Mouse (Mus musculus) myocyte (in vitro differentiated cells): ENCODE data around the gene Bdp1. TPM values are rescaled to one million over a fixed set of nuclear protein-coding genes. Genes with fewer than 3 reads are reported as not detected.

Experiments used
- H3K27me3 ChIP-seq: one replicate; pipeline ENCODE4 v1.6.1; 2011; ENCODE audit not compliant: control insufficient read depth, insufficient read depth, insufficient read length
- H3K36me3 ChIP-seq: one replicate; pipeline ENCODE4 v1.6.1; 2011; ENCODE audit not compliant: control insufficient read depth, insufficient read depth
- H3K4me2 ChIP-seq: one replicate; pipeline ENCODE4 v1.6.1; 2011; ENCODE audit warnings: low read depth, control low read depth
- H3K4me3 ChIP-seq: one replicate; pipeline ENCODE4 v1.5.1; 2011; ENCODE audit warnings: mild to moderate bottlenecking, control low read depth, moderate library complexity
- H3K79me2 ChIP-seq: one replicate; pipeline ENCODE4 v1.6.1; 2011; ENCODE audit not compliant: control insufficient read depth, insufficient read depth
- H3ac ChIP-seq: one replicate; pipeline ENCODE4 v1.6.1; 2011; ENCODE audit not compliant: control insufficient read depth, insufficient read length
- CEBPB ChIP-seq: IDR thresholded peaks from 2 replicates; pipeline ENCODE4 v1.6.1; 2011; ENCODE audit warnings: mild to moderate bottlenecking, moderate library complexity; ENCODE audit not compliant: poor library complexity, insufficient read depth, severe bottlenecking
- E2F4 ChIP-seq: IDR thresholded peaks from one replicate; pipeline ENCODE4 v1.6.1; 2011; ENCODE audit warnings: mild to moderate bottlenecking, control low read depth, moderate library complexity; ENCODE audit not compliant: insufficient read depth
- MAX ChIP-seq: IDR thresholded peaks from one replicate; pipeline ENCODE4 v1.6.1; 2011; ENCODE audit warnings: low read depth, mild to moderate bottlenecking, control low read depth
- MYOD1 ChIP-seq, 3 experiments: IDR thresholded peaks; one replicate each; pipeline ENCODE4 v1.6.1; 2011; ENCODE audit warnings: control low read depth in 2 of 3, low read depth in 2 of 3, mild to moderate bottlenecking in 2 of 3, moderate library complexity in 1 of 3; ENCODE audit not compliant: insufficient read length in 2 of 3, control insufficient read depth in 1 of 3
- MYOG ChIP-seq, 3 experiments: IDR thresholded peaks; one replicate each; pipeline ENCODE4 v1.6.1; 2011; ENCODE audit warnings: control low read depth in 2 of 3, low read depth in 2 of 3, mild to moderate bottlenecking in 2 of 3; ENCODE audit not compliant: insufficient read length in 2 of 3, control insufficient read depth in 1 of 3, insufficient read depth in 1 of 3
- POLR2A ChIP-seq: IDR thresholded peaks from one replicate; pipeline ENCODE4 v1.6.1; 2011; ENCODE audit warnings: low read depth, mild to moderate bottlenecking, control low read depth, moderate library complexity; ENCODE audit not compliant: insufficient read length
- POLR2AphosphoS2 ChIP-seq: IDR thresholded peaks from one replicate; pipeline ENCODE4 v1.6.1; 2011; ENCODE audit warnings: low read depth, control low read depth; ENCODE audit not compliant: insufficient read length
- REST ChIP-seq: IDR thresholded peaks from one replicate; pipeline ENCODE4 v1.6.1; 2011; ENCODE audit warnings: mild to moderate bottlenecking, control low read depth, moderate library complexity; ENCODE audit not compliant: insufficient read depth, insufficient read length
- SRF ChIP-seq: IDR thresholded peaks from one replicate; pipeline ENCODE4 v1.6.1; 2011; ENCODE audit warnings: low read depth; ENCODE audit not compliant: control insufficient read depth, insufficient read length
- TCF12 ChIP-seq: IDR thresholded peaks from one replicate; pipeline ENCODE4 v1.6.1; 2011; ENCODE audit warnings: mild to moderate bottlenecking, control low read depth; ENCODE audit not compliant: poor library complexity, insufficient read depth, severe bottlenecking
- TCF3 ChIP-seq: IDR thresholded peaks from one replicate; pipeline ENCODE4 v1.6.1; 2011; ENCODE audit warnings: low read depth, control low read depth; ENCODE audit not compliant: insufficient read length
- USF1 ChIP-seq: IDR thresholded peaks from one replicate; pipeline ENCODE4 v1.6.1; 2011; ENCODE audit warnings: low read depth, mild to moderate bottlenecking, control low read depth, moderate library complexity
- polyA plus RNA-seq: library from polyadenylated mRNA; unstranded; fragments of >200 nt; fragmentation: generic; extraction: Trizol; gene quantifications from one replicate; pipeline ENCODE4 v1.2.1, GENCODE M21; 2012; ENCODE audit warnings: missing spikeins

Bdp1 gene
- polyA plus RNA-seq, 1 experiment: 2.4 TPM

- TF ChIP-seq CEBPB (no peak), REST (no peak), TCF12 (no peak), MYOD1 (IDR thresholded peaks at IDR 0.05; ENCODE audit: control insufficient read depth in 1 of 3, insufficient read length in 2 of 3, low read depth in 2 of 3) (no peak), USF1 (no peak), TCF3 (no peak), POLR2AphosphoS2 (no peak), SRF (no peak), E2F4 (no peak), POLR2A (no peak), MYOG (IDR thresholded peaks at IDR 0.05; ENCODE audit: control insufficient read depth in 1 of 3, insufficient read depth in 1 of 3, insufficient read length in 2 of 3, low read depth in 2 of 3) (no peak), MAX (no peak)
- peaks cover 15% of the 10 kb centered on the region for H3K36me3 ChIP-seq
- peaks cover 19% of the 10 kb centered on the region for H3K79me2 ChIP-seq
- peak overlapping the region; percentile 99 for H3K4me2 ChIP-seq
- no peaks in the 10 kb centered on the region for H3K27me3 ChIP-seq
- no peak overlapping the region for H3ac ChIP-seq
- peak overlapping the region; percentile 86 for H3K4me3 ChIP-seq
These were observed 20.1 kb upstream of the Bdp1 start for GRCm38 (mm10) chr13:100123970-100124369.

- Histone ChIP-seq H3ac (no peak overlapping the region), H3K36me3 (no peaks in the 10 kb centered on the region), H3K27me3 (no peaks in the 10 kb centered on the region), H3K4me2 (no peak overlapping the region), H3K79me2 (no peaks in the 10 kb centered on the region), H3K4me3 (no peak overlapping the region)
- TF ChIP-seq MYOD1 (IDR thresholded peaks at IDR 0.05; ENCODE audit: control insufficient read depth in 1 of 3, insufficient read length in 2 of 3, low read depth in 2 of 3): no peak
These were observed 8.5 kb upstream of the Bdp1 start for GRCm38 (mm10) chr13:100112218-100112972.

GRCm38 (mm10) chr13:100107652-100108472 is 4.0 kb upstream of the Bdp1 start, which contains the start of gene Serf1:
Gene Serf1 (plus strand): TSS chr13:100108012.
- H3ac ChIP-seq: peak within 1 kb of the TSS; percentile 25
- no peaks in the 10 kb centered on the region for H3K27me3 ChIP-seq
- no peaks in the 10 kb centered on the region for H3K36me3 ChIP-seq
- peak within 1 kb of the TSS; percentile 42 for H3K4me3 ChIP-seq
- H3K79me2 ChIP-seq: peaks cover 8% of the 10 kb centered on the region
- H3K4me2 ChIP-seq: peak within 1 kb of the TSS; percentile 85
- peak; percentile 85 for TF ChIP-seq POLR2A
- peak in 1 of 3 experiments; percentile 69 for TF ChIP-seq MYOD1 (IDR thresholded peaks at IDR 0.05; ENCODE audit: control insufficient read depth in 1 of 3, insufficient read length in 2 of 3, low read depth in 2 of 3)
- no peak for TF ChIP-seq REST
- peak; percentile 84 for TF ChIP-seq POLR2AphosphoS2
- TF ChIP-seq MYOG (IDR thresholded peaks at IDR 0.05; ENCODE audit: control insufficient read depth in 1 of 3, insufficient read depth in 1 of 3, insufficient read length in 2 of 3, low read depth in 2 of 3): peak in 2 of 3 experiments; percentile 36 to 52
- TF ChIP-seq TCF3: no peak

- Histone ChIP-seq H3K79me2 (peaks cover 54% of the 10 kb centered on the region), H3K4me2 (peak overlapping the region; percentile 91), H3ac (peak overlapping the region; percentile 80), H3K27me3 (no peaks in the 10 kb centered on the region), H3K36me3 (peaks cover 9% of the 10 kb centered on the region), H3K4me3 (peak overlapping the region; percentile 86)
- TF ChIP-seq POLR2AphosphoS2 (no peak), MYOG (IDR thresholded peaks at IDR 0.05; ENCODE audit: control insufficient read depth in 1 of 3, insufficient read depth in 1 of 3, insufficient read length in 2 of 3, low read depth in 2 of 3) (no peak), USF1 (no peak), POLR2A (no peak), E2F4 (no peak)
These were observed 715 bp downstream of the Bdp1 start for GRCm38 (mm10) chr13:100103052-100103658.

DNA sequence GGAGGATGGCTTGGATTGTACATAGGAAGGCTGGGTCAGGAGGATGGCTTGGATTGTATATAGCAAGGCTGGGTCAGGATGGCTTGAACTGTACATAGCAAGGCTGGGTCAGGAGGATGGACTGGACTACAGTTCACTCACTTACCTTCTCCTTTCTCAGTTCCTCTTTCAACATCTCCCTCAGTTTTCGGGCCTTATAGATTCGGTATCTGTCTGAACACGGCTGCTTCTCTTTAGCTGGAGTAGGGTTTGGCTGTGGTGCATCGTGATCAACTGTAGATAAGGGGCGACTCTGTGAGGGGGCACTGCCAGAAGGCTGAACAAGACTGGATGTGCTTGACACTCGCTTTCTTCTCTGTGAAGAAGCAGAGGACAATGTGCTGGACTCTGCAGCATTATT is 5.1 kb downstream of the Bdp1 start:
- TF ChIP-seq MYOD1 (IDR thresholded peaks at IDR 0.05; ENCODE audit: control insufficient read depth in 1 of 3, insufficient read length in 2 of 3, low read depth in 2 of 3) (no peak), SRF (no peak), POLR2A (no peak), MAX (no peak), MYOG (IDR thresholded peaks at IDR 0.05; ENCODE audit: control insufficient read depth in 1 of 3, insufficient read depth in 1 of 3, insufficient read length in 2 of 3, low read depth in 2 of 3) (no peak), POLR2AphosphoS2 (no peak), TCF3 (no peak), CEBPB (no peak), REST (no peak), TCF12 (no peak), E2F4 (no peak), USF1 (no peak)
- H3K36me3 ChIP-seq: peaks cover 42% of the 10 kb centered on the region
- peaks cover 55% of the 10 kb centered on the region for H3K79me2 ChIP-seq
- H3K4me2 ChIP-seq: no peak overlapping the region
- no peak overlapping the region for H3ac ChIP-seq
- no peak overlapping the region for H3K4me3 ChIP-seq
- H3K27me3 ChIP-seq: no peaks in the 10 kb centered on the region
